7 mouse cellular contexts compared by ENCODE assay signal in the genomic region with DNA sequence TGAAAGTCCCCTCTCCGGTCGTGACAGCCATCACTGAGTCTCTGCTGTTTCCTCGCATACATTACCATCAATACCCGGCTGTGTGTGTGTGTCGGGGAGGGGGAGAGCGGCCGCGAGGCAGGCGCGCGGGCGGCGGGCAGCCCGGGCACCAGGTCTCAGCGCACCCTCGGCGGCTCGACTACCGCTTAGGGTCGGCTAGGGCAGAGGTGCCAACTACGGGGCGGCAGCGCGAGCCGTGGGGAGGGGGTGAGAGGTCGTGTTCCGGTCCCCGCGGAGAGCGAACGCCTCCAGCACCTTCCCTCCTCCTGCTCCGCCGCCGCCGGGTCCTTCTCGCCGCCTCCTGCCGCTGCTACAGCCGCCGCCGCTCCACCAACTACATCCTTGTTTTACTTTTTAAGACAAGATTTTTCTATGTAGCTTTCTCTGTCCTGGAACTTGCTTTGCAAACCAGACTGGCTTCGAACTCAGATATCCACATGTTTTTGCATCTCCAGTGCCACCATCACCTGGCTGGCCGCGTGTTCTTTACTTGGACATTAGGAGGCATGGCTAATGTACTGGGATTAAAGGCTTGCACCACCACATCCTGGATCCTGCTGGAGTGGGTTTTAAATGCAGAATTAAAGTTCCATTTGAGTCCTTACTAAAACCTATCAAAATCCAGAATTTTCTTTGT. TPM values are rescaled to one million over a fixed set of nuclear protein-coding genes. Genes with fewer than 3 reads are reported as not detected.
A peak's percentile ranks its signal among the peaks of the same experiment; 100 is the strongest.
DNase-seq lines count a peak whose midpoint lies in the region; ATAC-seq lines count a peak whose summit lies in the region.

No protein-coding gene starts in this region.

- under 1% methylated on average over 39 of the region's 44 CpGs for whole genome bisulfite sequencing in lung, embryonic 15.5 days
- under 1% methylated on average over 44 of the region's 44 CpGs for whole genome bisulfite sequencing in forebrain, embryonic 10.5 days
- WGBS in neural tube, embryonic 11.5 days, result under 1% methylated on average over 39 of the region's 44 CpGs

- peak; percentile 57; the same call in 1 of the 2 replicates for ATAC-seq in lung, embryonic 15.5 days (ENCODE audit: borderline replicate concordance, extremely low read depth, low FRiP score, low TSS enrichment)
- ATAC-seq in neural tube, embryonic 11.5 days (ENCODE audit: insufficient read depth, low FRiP score, low TSS enrichment), result peak; percentile 50; the same call in 1 of the 2 replicates

- DNase-seq in lung, postnatal 25 days (ENCODE audit: low spot score), result no peak
- DNase-seq in forebrain, embryonic 10.5 days (ENCODE audit: extremely low spot score, low spot score), result peak; percentile 48
- peak; percentile 21 to 40 for DNase-seq in kidney, postnatal 4 days
- no peak for DNase-seq in neural tube, embryonic 11.5 days (ENCODE audit: low spot score)
- no peak for DNase-seq in frontal cortex, adult 2 months (ENCODE audit: extremely low spot score in 1 of 2, low spot score in 1 of 2)
- no peak for DNase-seq in left cerebral cortex, adult 11 months (ENCODE audit: low spot score)

- no peaks in the 10 kb centered on the region for H3K4me1 ChIP-seq in lung, embryonic 15.5 days
- H3K4me1 ChIP-seq in forebrain, embryonic 10.5 days, result peaks cover 17% of the 10 kb centered on the region
- H3K4me1 ChIP-seq in neural tube, embryonic 11.5 days (ENCODE audit: control insufficient read depth, insufficient read depth, low read length), result 0 out of 2 replicates have a peak, but pooled peaks cover 3% of the 10 kb centered on the region

- peaks cover 21% of the 10 kb centered on the region for H3K27me3 ChIP-seq in lung, embryonic 15.5 days
- peaks cover 51% of the 10 kb centered on the region for H3K27me3 ChIP-seq in forebrain, embryonic 10.5 days (ENCODE audit: poor library complexity, severe bottlenecking)
- no peaks in the 10 kb centered on the region for H3K27me3 ChIP-seq in neural tube, embryonic 11.5 days (ENCODE audit: control insufficient read depth, insufficient read depth, low read length)

- no peaks in the 10 kb centered on the region for H3K9me3 ChIP-seq in lung, embryonic 15.5 days
- no peaks in the 10 kb centered on the region for H3K9me3 ChIP-seq in forebrain, embryonic 10.5 days
- H3K9me3 ChIP-seq in neural tube, embryonic 11.5 days (ENCODE audit: control insufficient read depth, low read length), result no peaks in the 10 kb centered on the region

- H3K4me2 ChIP-seq in lung, embryonic 15.5 days, result peak overlapping the region; percentile 81
- H3K4me2 ChIP-seq in neural tube, embryonic 11.5 days (ENCODE audit: low read depth), result peak overlapping the region; percentile 67

- H3K9ac ChIP-seq in lung, embryonic 15.5 days, result peak overlapping the region; percentile 24; the same call in 1 of the 2 replicates
- H3K9ac ChIP-seq in neural tube, embryonic 11.5 days (ENCODE audit: low read length), result peak overlapping the region; percentile 45

- H3K27ac ChIP-seq in lung, embryonic 15.5 days, result no peak overlapping the region
- H3K27ac ChIP-seq in forebrain, embryonic 10.5 days, result peak overlapping the region; percentile 75
- no peak overlapping the region for H3K27ac ChIP-seq in neural tube, embryonic 11.5 days (ENCODE audit: low read depth, low read length)

- no peaks in the 10 kb centered on the region for H3K36me3 ChIP-seq in lung, embryonic 15.5 days
- H3K36me3 ChIP-seq in forebrain, embryonic 10.5 days (replicated peaks), result no peaks in the 10 kb centered on the region
- H3K36me3 ChIP-seq in neural tube, embryonic 11.5 days (ENCODE audit: control insufficient read depth, insufficient read depth, low read length), result no peaks in the 10 kb centered on the region

- H3K4me3 ChIP-seq in lung, embryonic 15.5 days, result peak overlapping the region; percentile 37
- H3K4me3 ChIP-seq in forebrain, embryonic 10.5 days, result peak overlapping the region; percentile 58
- H3K4me3 ChIP-seq in neural tube, embryonic 11.5 days (ENCODE audit: low read depth, low read length), result peak overlapping the region; percentile 39

RNA-seq across cellular contexts. Expression of gene Mogat2, which starts 10.6 kb away (rescaled TPM):
- polyA plus RNA-seq in lung, embryonic 15.5 days (2015; fragmentation: Nextera tagmentation; extraction: Ambion mirVana), result 1.1 and 1.5 TPM in 2 replicates
- polyA plus RNA-seq in forebrain, embryonic 10.5 days (2016; fragmentation: Nextera tagmentation; extraction: Ambion mirVana), result 35.2 and 37.7 TPM in 2 replicates
- polyA plus RNA-seq in neural tube, embryonic 11.5 days (2014; fragmentation: Nextera tagmentation; extraction: Ambion mirVana), result 10.1 and 10.3 TPM in 2 replicates
- 0.04 TPM in 1 of 2 replicates, not detected in the other for polyA plus RNA-seq in frontal cortex, adult 2 months (2012; rRNA removed)

RNA-seq across cellular contexts. Expression of gene Map6, which starts 18.2 kb away (rescaled TPM):
- polyA plus RNA-seq in lung, embryonic 15.5 days (2015; fragmentation: Nextera tagmentation; extraction: Ambion mirVana), result 2.6 and 3.5 TPM in 2 replicates
- 14.8 and 18.0 TPM in 2 replicates for polyA plus RNA-seq in forebrain, embryonic 10.5 days (2016; fragmentation: Nextera tagmentation; extraction: Ambion mirVana)
- polyA plus RNA-seq in neural tube, embryonic 11.5 days (2014; fragmentation: Nextera tagmentation; extraction: Ambion mirVana), result 46.7 and 57.0 TPM in 2 replicates
- polyA plus RNA-seq in frontal cortex, adult 2 months (2012; rRNA removed), result 69.4 and 77.7 TPM in 2 replicates

Comparison
In these comparisons a context has a peak if more than half of its experiments do, and no peak if none do; other contexts are left out.
1. DNase-seq: peak in forebrain, embryonic 10.5 days (single experiment) and kidney, postnatal 4 days (2 of 2); none in lung, postnatal 25 days (single experiment), neural tube, embryonic 11.5 days (single experiment), frontal cortex, adult 2 months (0 of 2) and left cerebral cortex, adult 11 months (single experiment).
2. Peak in every context shown above with its lines, with median percentiles within 50 percentile points of each other: H3K4me3 ChIP-seq.